Mouse (Mus musculus) layer of hippocampus, postnatal 25 days (tissue): ENCODE results near the gene Ccdc142. TPM values are rescaled to one million over a fixed set of nuclear protein-coding genes. Genes with fewer than 3 reads are reported as not detected.

Source experiments
- DNase-seq, 2 experiments: peaks; one replicate each; pipeline ENCODE4 v3.0.0; 2022; ENCODE audit warnings: mixed read lengths in 2 of 2, low spot score in 1 of 2; ENCODE audit errors: extremely low spot score in 1 of 2
- total RNA-seq, 2 experiments: library from RNA; stranded (reverse); gene quantifications; 2 replicates each; pipeline ENCODE4 v1.2.3; 2021

Gene Ccdc142
- total RNA-seq, result 10 to 100 TPM in 1 of 2 experiments, 1 to 10 TPM in 1; 5.8 to 10.7 TPM

DNA sequence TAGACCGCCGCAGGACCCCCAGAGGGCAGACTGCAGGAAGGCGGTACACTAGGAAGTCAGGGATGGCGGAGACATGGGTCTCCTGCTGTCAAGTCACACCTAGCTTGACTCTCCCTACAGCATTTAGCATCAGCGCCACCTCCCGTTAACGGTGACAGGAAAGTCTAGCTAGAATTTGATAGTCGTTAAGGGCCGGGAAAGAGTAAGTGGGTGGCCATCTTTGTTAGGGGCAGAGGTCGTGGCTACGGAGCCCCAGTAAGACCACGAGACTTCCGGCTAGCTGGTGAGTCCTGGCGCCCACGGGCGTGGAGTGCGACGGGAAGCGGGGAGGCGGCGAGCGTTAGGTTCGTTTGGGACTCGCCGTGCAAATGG lies at the start of gene Ccdc142, which contains the start of gene Gm42688:
Gene Ccdc142 (plus strand): TSS at position 286 of the 372 bp plus-strand sequence.
Gene Gm42688 (plus strand): TSS at position 302 of the 372 bp plus-strand sequence.
- peak; percentile 72 to 73 for DNase-seq

- peak in 1 of 2 experiments; percentile 49 for DNase-seq
Observed at GRCm38 (mm10) chr6:83053136-83053960, 48.1 kb upstream of the Ccdc142 start.

- DNase-seq, result peak; percentile 89 to 91
Observed at GRCm38 (mm10) chr6:83054074-83054851, 47.1 kb upstream of the Ccdc142 start, which contains the start of gene Aup1. Aup1 (plus strand) TSS chr6:83054521.

DNA sequence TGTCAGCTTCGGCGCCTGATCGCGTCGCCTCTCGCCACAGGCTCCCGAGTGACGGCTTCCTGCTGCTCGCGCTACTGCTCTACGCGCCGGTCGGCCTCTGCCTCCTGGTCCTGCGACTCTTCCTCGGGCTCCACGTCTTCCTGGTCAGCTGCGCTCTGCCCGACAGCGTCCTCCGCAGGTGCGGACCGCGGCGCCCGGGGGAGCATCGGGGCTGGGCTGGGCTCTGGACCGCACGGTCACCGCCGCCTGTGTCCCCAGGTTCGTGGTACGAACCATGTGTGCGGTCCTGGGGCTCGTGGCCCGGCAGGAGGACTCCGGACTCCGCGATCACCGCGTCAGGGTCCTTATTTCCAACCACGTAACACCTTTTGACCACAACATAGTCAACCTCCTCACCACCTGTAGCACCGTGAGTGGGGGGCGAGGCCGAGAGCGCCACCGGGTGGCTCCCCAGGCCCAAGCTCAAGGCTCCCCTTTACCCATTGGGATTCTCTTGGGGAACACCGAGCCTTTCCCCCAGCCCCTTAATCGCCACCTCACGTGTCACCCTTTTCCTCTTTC lies 46.5 kb upstream of the Ccdc142 start, which contains the start of gene Htra2:
Gene Htra2 (minus strand): TSS at position 403 of the 561 bp plus-strand sequence.
- DNase-seq, result peak in 1 of 2 experiments; percentile 29

DNA sequence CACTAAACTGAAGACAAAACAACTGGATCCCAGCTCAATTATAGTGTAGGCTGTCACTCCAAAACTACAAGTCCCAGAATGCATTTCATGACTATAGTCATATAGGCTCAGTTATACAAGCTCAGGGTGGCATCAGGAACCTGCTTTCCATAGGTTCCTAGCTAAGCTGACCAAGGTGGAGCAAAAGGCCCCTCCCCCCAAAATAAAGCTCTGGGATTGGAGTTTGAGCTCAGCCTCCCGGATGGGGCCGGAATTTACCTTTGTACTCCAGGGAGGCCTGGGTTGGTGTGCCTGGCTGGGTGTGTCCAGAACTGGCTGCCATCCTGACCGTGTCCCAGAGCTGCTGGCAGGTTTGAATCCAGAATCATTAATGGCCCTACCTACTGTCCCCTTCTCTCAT lies 43.6 kb upstream of the Ccdc142 start, which contains the start of gene Dqx1:
Gene Dqx1 (plus strand): TSS at position 55 of the 400 bp plus-strand sequence.
- DNase-seq, result no peak

- no peak for DNase-seq
Observed at GRCm38 (mm10) chr6:83058725-83059124, 42.7 kb upstream of the Ccdc142 start.

DNA sequence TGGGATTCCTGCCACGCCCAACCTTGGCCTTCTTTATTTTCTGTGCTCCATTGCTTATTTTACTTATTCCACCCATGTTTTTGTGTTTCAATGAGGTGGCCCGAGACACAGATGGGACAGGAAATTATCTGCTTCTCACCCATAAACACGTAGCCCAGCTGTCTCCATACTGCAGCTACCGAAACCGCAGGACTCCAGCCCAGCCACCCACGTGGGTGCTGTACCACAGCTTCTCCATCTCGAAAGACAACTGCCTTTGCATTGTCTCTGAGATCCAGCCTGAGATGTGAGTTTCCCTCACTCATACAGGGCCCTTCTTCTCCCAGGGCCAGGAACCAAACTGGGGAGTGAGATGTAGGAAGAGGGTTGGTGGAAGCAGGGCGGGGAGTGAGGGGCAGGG lies 35.4 kb upstream of the Ccdc142 start:
- no peak for DNase-seq

- DNase-seq, result no peak
Observed at GRCm38 (mm10) chr6:83066441-83066840, 35.0 kb upstream of the Ccdc142 start.

GRCm38 (mm10) chr6:83068221-83068620 lies 33.2 kb upstream of the Ccdc142 start:
- DNase-seq, result no peak

- no peak for DNase-seq
Observed at GRCm38 (mm10) chr6:83068706-83069487, 32.5 kb upstream of the Ccdc142 start.

- no peak for DNase-seq
Observed at GRCm38 (mm10) chr6:83069488-83070246, 31.7 kb upstream of the Ccdc142 start.

DNA sequence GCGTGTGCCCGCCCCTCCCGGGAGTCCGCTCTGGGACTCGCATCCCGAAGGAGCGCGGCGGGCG lies 31.3 kb upstream of the Ccdc142 start, which contains the start of gene Tlx2:
Gene Tlx2 (minus strand): TSS at position 47 of the 64 bp plus-strand sequence.
- no peak for DNase-seq

DNA sequence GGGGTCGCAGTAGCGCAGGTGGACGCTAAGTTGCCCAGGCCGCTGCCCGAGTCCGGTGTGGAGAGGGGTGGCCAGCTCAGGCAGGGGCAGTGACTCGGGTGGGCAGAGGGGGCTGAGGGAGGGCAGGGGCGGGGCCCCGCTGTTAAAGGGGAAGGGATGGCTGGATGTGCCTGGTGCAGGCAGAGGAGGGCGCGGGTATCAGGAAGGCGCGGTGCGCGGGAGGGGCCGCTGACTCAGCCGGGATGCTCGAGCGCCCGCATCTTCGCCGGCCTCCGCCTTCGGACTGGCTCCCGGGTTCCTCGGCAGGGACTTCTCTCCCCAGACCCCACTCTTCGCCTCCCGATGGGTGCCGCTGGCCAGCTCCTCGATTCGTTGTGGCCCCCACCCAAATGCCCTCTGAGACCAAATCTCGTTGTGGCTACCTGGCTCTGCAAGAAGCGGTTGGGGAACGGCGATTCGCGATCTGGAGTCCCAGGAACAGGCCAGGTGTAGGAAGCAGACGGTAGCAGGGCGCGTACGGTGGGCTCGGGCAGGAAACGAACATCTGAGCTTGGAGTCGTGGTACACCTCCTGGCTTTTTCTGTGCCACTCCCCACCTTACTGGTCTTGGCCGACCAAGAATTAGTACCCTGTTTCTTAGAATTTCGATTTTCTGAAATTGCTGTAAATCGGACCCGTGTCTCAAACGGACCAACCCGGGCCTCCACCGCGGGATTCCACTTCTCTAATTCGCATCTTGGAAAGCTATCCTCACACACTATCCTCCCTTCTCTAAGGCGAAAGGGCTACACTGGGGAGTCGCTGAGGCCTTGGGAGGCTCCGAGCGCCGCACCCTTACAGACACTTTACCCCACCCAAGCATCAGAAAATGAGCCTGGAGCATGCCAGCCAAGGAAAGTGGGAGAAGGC lies 30.8 kb upstream of the Ccdc142 start:
- DNase-seq, result peak; percentile 19 to 60

DNA sequence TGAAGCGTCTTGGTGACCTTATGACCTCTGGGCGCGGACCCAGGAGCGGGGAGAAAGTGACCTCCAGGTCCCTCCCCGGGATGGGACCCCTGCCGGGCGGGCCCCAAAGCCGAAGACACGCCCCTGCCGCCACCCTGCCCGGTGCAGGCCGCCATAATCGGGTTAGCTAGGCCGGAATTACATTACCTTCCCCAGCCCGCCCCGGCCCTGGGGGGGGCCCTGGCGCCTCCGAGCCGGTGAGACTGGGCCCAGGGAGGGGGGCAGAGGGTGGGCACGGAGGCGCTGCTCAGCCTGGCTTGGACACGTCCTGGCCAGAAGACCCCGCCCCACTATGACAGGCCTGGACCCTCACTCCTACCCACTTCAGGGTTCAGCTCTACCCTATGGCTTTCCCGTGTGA lies 30.2 kb upstream of the Ccdc142 start:
- no peak for DNase-seq

DNA sequence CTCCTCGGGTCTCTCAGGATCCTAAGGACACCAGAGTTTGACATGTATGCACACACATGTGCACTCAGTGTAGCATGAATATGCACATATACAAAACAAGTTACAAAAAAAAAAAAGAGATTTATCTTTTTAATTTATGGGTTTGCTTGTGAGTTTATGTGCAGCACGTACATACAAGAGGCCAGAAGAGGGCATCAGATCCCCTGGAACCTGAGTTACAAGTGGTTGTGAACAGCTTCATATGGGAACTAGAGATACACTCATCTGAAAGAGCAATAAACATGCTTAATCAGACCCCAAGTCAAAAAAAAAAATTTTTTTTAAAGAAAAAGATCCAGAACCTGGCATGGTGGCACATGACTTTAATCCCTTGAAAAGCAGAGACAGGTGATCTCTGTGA lies 26.4 kb upstream of the Ccdc142 start:
- no peak for DNase-seq

DNA sequence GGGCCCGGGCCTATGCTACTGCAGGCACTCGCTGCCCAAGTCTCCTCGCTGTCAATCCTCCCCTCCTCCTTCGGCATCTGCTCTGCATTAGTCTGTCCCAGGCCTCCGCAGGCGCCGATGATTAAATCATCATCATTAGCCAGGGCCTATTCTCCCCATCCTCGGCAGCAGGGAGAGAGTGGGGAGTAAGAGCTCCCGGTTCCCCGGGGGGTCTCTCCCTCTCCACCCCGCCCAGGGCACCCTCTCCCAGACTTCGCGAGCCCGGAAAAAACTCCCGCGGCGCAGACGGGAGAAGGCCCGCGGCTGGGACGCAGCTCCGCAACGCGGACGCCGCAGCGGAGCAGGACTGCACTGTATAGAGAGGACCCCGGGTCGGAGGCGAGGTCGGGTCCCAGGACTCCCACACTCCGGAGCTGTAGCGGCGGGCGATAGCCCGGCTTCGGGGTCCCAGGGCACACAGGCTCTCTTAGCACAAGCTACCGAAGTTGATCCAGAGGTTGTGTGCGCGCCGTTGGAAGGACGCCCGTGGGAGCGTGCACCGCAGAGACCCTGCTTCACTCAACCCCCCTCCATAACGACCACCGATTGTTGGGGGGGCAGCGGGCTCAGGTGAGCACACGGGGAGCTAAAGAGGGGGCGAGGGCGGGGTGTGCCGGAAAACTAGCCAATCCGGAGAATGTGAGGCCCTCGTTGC lies 23.6 kb upstream of the Ccdc142 start, which contains the start of gene Pcgf1:
Gene Pcgf1 (plus strand): TSS at position 240 of the 694 bp plus-strand sequence.
- peak; percentile 39 to 50 for DNase-seq

DNA sequence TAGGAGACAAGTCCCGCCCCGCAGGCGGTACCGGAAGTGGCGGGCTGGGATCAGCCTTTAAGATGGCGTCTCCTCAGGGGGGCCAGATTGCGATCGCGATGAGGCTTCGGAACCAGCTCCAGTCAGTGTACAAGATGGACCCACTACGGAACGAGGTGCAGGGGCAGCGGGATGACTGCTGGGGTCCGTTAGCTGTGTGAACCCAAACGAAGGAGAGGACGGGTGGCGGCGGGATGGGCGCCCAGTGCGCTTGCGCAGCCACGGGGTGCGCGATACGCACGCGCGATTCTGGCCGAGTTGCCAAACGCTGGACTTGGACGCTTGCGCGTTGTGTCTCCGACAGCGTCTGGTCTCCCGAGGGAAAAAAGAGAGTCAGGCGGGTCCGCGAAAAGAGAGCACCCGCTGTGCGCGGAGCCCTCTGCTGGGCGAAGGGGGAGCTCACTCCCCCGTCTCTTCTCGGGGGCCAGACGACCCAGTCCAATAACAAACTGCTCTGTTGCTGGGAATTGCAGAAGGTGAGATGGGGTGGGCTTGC lies 23.0 kb upstream of the Ccdc142 start:
- DNase-seq, result peak; percentile 100

GRCm38 (mm10) chr6:83080210-83080609 lies 21.2 kb upstream of the Ccdc142 start:
- DNase-seq, result no peak
